Mouse (Mus musculus) ES-E14 (cell line): ENCODE measurements at regions not wholly inside any gene's neighbourhood (a gene's known extent, or its start where the extent isn't known, plus 50 kb on each side); places are given as distances from the start of the nearest gene placed in this dataset.

ENCODE experiments used
- CHD2 ChIP-seq: IDR thresholded peaks from 2 replicates; pipeline ENCODE4 v1.6.1; 2014; ENCODE audit warnings: mild to moderate bottlenecking, low read depth, low read length, inconsistent platforms
- MAFK ChIP-seq: IDR thresholded peaks from 2 replicates; pipeline ENCODE4 v1.6.1; 2014; ENCODE audit warnings: mild to moderate bottlenecking, low read depth, low read length, inconsistent platforms; ENCODE audit not compliant: insufficient read depth

DNA sequence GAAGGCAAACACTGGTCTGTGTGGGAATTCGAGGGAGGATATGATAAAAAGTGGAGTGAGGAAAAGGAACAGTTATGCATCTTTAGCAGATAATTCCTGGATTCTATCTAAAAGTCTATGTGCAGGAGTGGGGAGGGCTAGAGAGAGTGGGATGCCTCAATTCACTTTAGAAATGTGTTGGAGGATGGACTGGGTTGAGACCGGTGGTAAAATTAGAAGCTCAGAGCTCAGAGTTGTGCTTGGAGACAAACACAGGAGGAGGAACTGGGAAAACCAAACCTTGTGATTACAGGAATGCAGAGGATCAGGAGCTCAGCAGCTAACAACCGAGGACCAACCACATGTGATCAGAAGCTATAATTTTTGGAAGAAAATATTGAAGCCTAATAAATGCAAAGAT lies 290.5 kb upstream of the Ppfia2 start:
- TF ChIP-seq CHD2 (no peak), MAFK (no peak)
